Mouse (Mus musculus) embryonic facial prominence, embryonic 13.5 days (tissue): ENCODE results near the gene Akirin1. TPM values are rescaled to one million over a fixed set of nuclear protein-coding genes. Genes with fewer than 3 reads are reported as not detected.

Experiments used
- ATAC-seq: fragments of 200-750 bp; cut with Nextera tagmentation; 2 replicates; pipeline ENCODE4 v1.8.0; 2017; ENCODE audit warnings: low read depth; ENCODE audit not compliant: insufficient number of reproducible peaks, insufficient read depth, low FRiP score, low TSS enrichment
- H3K27ac ChIP-seq: fragments of 300-500 bp; sonication (generic); 2 replicates; pipeline ENCODE4 v1.5.1; 2015; ENCODE audit warnings: moderate library complexity, mild to moderate bottlenecking, inconsistent platforms
- H3K27me3 ChIP-seq: fragments of 300-500 bp; sonication (generic); 2 replicates; pipeline ENCODE4 v1.6.1; 2015; ENCODE audit warnings: mild to moderate bottlenecking, inconsistent platforms
- H3K36me3 ChIP-seq: fragments of 300-500 bp; sonication (generic); 2 replicates; pipeline ENCODE4 v1.6.1; 2015; ENCODE audit warnings: mild to moderate bottlenecking, inconsistent platforms
- H3K4me1 ChIP-seq: fragments of 300-500 bp; sonication (generic); 2 replicates; pipeline ENCODE4 v1.6.1; 2015; ENCODE audit warnings: inconsistent platforms
- H3K4me2 ChIP-seq: fragments of 300-500 bp; sonication (generic); 2 replicates; pipeline ENCODE4 v1.6.1; 2015; ENCODE audit warnings: moderate library complexity, mild to moderate bottlenecking, inconsistent platforms
- H3K4me3 ChIP-seq: fragments of 300-500 bp; sonication (generic); 2 replicates; pipeline ENCODE4 v1.5.1; 2015; ENCODE audit warnings: mild to moderate bottlenecking, inconsistent platforms
- H3K9ac ChIP-seq: fragments of 300-500 bp; sonication (generic); 2 replicates; pipeline ENCODE4 v1.6.1; 2015; ENCODE audit warnings: mild to moderate bottlenecking, inconsistent platforms
- H3K9me3 ChIP-seq: fragments of 300-500 bp; sonication (generic); 2 replicates; pipeline ENCODE4 v1.6.1; 2016; ENCODE audit warnings: inconsistent platforms
- WGBS: fragments of 180-500 bp; shearing (Covaris S2); methylation state at CpG from one replicate; pipeline ENCODE4 v1.1.7; 2015; ENCODE audit warnings: mixed read lengths; 5-methylcytosine and 5-hydroxymethylcytosine counted together
- polyA plus RNA-seq: library from polyadenylated mRNA; unstranded; fragments of >200 nt; fragmentation: Nextera tagmentation; extraction: Ambion mirVana; gene quantifications from 2 replicates; pipeline ENCODE4 v1.2.1, GENCODE M21; 2015

Gene Akirin1
- polyA plus RNA-seq, 1 experiment from 2014 or later = 53.4 TPM

DNA sequence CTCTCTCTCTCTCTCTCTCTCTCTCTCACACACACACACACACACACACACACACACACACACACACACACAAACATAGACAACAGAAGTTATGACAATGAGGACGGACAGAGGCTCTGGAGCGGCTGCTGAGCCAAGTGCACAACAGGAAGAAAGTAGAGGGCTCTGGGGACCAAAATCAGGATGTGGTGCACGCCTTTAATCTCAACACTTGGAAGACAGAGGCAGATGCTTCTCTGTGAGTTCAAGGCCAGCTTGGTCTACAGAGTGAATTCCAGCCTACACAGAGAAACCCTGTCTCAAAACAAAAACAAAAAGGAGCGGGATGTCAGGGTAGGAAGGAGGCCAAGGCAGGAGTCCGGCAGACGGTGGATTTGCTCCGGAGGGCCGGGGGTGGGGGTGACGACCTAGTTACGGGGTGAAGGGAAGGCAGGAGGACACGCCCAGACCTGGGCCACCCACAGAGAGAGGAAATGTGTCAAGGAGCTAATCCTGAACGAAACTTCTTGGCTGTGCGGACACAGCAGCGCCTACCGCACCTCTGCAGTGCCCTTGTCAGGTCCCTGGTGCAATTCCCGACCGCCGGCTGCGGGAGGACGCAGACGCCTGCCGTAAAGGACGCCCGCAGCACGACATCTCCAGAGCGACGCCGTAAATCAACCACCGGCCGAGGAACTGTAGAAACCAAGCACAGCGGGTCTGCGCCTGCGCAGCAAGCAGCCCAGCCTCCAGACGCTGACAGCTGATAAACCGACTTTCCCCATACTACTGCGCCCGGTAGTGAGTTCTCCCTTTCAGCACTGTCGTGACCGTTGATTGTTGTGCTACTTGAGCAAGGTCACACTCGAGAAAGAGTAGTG lies 32.3 kb downstream of the Akirin1 start, which contains the start of gene Ndufs5:
Ndufs5 (minus strand) TSS at position 629 of the 860 bp plus-strand sequence.
- ATAC-seq = peak; percentile 83
- Histone ChIP-seq H3K27ac (peak within 1 kb of the TSS; percentile 60; the same call in 1 of the 2 replicates), H3K4me1 (peaks cover 9% of the 10 kb centered on the region), H3K4me2 (peak within 1 kb of the TSS; percentile 79), H3K4me3 (peak within 1 kb of the TSS; percentile 79), H3K27me3 (no peaks in the 10 kb centered on the region), H3K9ac (peak within 1 kb of the TSS; percentile 91), H3K9me3 (no peaks in the 10 kb centered on the region), H3K36me3 (peaks cover 24% of the 10 kb centered on the region)
- WGBS = under 1% methylated on average over 40 of the region's 40 CpGs

DNA sequence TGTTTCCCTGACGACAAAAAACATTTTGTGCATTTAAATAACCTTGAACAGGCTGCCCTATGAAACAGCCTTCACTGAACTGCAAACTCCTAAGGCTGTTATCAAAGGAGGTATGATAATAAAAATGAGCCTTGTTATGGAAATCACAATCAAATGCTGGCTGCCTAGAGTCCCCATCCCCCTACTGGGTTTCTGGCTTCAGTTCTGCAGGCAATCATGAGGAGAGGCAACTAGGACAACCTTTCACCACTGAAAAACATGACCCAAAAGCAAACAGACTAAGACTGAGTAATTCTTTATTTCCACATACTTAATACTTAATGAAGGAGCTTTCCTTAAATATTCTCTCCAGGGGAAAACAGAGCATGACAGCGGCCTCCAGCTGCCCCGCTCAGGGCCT lies 37.7 kb downstream of the Akirin1 start:
- peaks cover 41% of the 10 kb centered on the region for H3K36me3 ChIP-seq
- 95% methylated on average over 3 of the region's 3 CpGs for WGBS
- H3K9ac ChIP-seq = no peak overlapping the region
- no peak for ATAC-seq
- no peak overlapping the region for H3K27ac ChIP-seq
- no peak overlapping the region for H3K4me2 ChIP-seq
- H3K27me3 ChIP-seq = no peaks in the 10 kb centered on the region
- H3K4me3 ChIP-seq = no peak overlapping the region
- H3K4me1 ChIP-seq = peaks cover 7% of the 10 kb centered on the region
- H3K9me3 ChIP-seq = no peaks in the 10 kb centered on the region

DNA sequence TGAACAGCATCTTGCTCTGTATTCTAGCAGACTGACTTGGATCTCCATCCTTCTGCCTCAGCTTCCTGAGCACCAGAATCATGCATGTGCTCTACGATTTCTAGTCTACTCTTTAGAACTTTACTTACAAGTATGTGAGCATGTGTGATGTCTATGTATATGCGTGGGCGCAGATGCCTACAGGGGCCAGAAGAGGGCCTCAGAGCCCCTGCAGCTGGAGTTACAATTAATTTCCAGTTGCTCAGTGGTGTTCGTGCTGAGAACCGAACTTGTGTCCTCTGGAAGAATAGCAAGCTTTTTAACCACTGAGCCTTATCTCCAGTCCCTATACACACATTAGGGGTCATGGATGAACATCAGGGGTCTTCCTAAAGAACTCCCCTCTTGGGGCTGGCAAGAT lies 42.8 kb downstream of the Akirin1 start:
- peaks cover 13% of the 10 kb centered on the region for H3K36me3 ChIP-seq
- no peak overlapping the region for H3K9ac ChIP-seq
- WGBS = 93% methylated on average over 5 of the region's 5 CpGs
- H3K9me3 ChIP-seq = no peaks in the 10 kb centered on the region
- no peak overlapping the region for H3K4me3 ChIP-seq
- ATAC-seq = no peak
- H3K4me2 ChIP-seq = no peak overlapping the region
- H3K4me1 ChIP-seq = no peaks in the 10 kb centered on the region
- H3K27ac ChIP-seq = no peak overlapping the region
- H3K27me3 ChIP-seq = no peaks in the 10 kb centered on the region

DNA sequence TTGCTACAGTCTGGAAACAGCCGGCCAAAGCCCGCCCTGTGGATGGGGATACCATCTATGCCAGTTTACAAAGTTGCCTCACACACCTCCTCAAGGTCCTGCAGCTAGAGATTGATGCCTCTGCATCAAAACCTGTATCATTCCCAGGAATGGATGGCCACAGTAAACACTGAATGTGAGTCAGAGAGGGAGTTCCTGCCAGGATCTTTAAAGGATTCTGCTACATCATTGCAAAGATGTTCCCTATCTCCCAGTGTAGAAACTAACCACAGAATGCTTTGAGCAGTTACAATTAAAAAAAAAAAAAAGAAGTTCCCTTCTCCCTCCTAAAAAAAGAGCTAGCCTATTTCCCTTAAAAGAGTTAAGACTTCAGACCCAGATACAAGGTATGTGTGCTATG lies 44.8 kb downstream of the Akirin1 start:
- ATAC-seq = no peak
- 89% methylated on average over 2 of the region's 2 CpGs for WGBS

DNA sequence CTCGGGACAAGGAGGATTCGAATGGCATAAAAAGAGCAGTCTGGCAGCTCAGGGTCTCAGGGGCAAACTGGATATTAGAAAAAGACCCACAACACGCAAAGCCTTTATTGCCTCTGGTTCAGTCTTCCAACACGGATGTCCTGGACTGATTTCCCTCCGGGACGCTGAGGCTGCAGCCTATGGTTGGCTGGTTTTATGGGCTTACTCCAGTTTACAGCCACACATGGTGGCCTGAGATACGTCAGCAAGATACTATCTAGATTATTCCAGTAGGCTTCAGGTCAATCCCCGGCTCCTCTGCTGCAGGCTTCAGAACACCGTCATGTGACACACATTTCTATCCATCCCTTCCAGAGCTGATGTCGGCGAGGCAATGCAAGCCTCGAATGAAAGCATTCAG lies 56.8 kb downstream of the Akirin1 start:
- H3K36me3 ChIP-seq = no peaks in the 10 kb centered on the region
- no peaks in the 10 kb centered on the region for H3K27me3 ChIP-seq
- WGBS = 86% methylated on average over 12 of the region's 12 CpGs
- no peak for ATAC-seq
- no peak overlapping the region for H3K4me2 ChIP-seq
- no peaks in the 10 kb centered on the region for H3K9me3 ChIP-seq
- no peak overlapping the region for H3K27ac ChIP-seq
- H3K4me1 ChIP-seq = no peaks in the 10 kb centered on the region
- no peak overlapping the region for H3K4me3 ChIP-seq
- H3K9ac ChIP-seq = no peak overlapping the region

More for the DNA sequence above, 44.8 kb downstream of the Akirin1 start:
- H3K27me3 ChIP-seq = no peaks in the 10 kb centered on the region
- no peak overlapping the region for H3K4me2 ChIP-seq
- no peak overlapping the region for H3K4me3 ChIP-seq
- H3K9me3 ChIP-seq = no peaks in the 10 kb centered on the region
- H3K9ac ChIP-seq = no peak overlapping the region
- no peaks in the 10 kb centered on the region for H3K36me3 ChIP-seq
- H3K4me1 ChIP-seq = no peaks in the 10 kb centered on the region
- H3K27ac ChIP-seq = no peak overlapping the region

DNA sequence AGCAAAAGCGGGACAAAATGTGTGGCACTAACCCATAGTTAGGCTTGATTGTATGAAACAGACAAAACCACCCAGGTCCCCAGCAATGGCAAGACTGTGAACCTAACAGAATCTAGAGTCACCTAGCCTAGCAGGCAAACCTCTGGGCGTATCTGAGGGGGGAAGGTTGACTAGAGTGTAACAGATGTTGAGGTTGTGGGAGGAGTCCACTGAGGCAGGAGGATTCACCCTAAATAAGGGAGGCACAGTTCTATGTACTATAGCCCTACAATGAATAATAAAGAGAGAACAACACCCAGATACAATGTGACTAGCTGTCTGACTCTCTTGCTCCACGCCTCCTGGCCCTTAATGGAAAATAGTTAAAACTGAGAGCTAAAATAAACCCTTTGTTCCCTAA lies 58.1 kb downstream of the Akirin1 start:
- Histone ChIP-seq H3K4me2 (no peak overlapping the region), H3K36me3 (no peaks in the 10 kb centered on the region), H3K9me3 (no peaks in the 10 kb centered on the region), H3K9ac (no peak overlapping the region), H3K4me3 (no peak overlapping the region), H3K4me1 (peaks cover 4% of the 10 kb centered on the region), H3K27ac (no peak overlapping the region), H3K27me3 (no peaks in the 10 kb centered on the region)
- ATAC-seq = no peak
- 81% methylated on average over 3 of the region's 3 CpGs for WGBS

DNA sequence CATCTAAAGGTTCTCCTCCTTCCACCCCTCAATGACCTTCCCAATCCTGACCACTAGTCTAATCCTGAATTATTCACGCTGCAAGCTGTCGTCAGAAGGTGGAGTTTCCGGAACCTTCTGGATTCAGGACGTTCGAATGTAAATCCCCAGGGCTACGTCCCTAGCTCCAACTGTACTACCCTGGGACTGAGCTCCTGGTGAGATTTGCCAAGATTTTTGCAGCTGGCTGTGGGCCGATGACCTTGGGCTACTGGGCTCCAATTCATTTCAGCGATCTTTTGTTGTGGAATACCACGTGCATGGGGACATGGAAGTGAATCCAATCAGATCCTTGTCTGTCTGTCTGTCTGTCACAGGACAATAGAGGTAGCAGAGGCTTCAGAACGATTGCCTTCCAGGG lies 59.8 kb downstream of the Akirin1 start:
- Histone ChIP-seq H3K9ac (no peak overlapping the region), H3K4me2 (no peak overlapping the region), H3K4me3 (no peak overlapping the region), H3K4me1 (peaks cover 17% of the 10 kb centered on the region), H3K36me3 (no peaks in the 10 kb centered on the region), H3K27ac (no peak overlapping the region), H3K27me3 (peaks cover 14% of the 10 kb centered on the region), H3K9me3 (no peaks in the 10 kb centered on the region)
- 83% methylated on average over 10 of the region's 10 CpGs for WGBS
- ATAC-seq = no peak

DNA sequence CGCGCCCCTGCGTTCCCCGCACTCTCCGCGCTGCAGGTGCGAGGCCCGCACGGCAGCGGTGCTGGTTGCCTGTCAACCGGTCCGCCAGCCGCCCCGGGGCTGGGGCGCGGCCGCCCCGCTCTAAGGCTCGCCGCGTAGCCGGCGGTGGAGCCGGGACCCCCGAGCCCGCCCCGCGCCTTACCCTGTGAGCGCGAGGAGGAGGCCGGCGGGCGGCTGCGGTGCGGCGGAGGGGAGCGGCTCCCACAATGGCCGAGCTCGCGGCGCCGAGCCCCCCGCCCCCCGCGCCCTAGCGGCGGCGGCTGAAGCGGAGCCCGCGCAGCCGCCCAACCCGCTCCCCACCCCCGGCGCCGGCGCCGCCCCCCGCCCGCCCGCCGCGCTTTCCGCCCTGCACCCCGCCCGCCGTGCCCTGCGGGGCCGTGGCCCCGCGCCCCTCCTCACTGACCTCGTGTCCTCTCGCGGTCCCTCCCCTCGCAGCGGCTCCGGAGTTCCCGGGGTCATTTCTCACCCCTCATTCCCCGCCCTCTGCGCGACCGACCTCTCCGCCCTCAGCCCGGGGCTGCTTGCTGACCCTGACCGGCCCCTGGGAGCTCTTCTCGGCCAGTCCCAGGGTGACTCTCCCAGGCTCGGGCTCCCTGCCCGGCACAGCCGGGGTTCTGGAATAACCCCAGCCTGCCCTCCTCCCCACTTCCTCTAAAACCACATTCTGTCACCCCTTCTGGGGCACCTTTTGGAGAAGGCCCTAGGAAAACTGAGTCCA lies 62.9 kb downstream of the Akirin1 start:
- H3K36me3 ChIP-seq = no peaks in the 10 kb centered on the region
- H3K4me3 ChIP-seq = peak overlapping the region; percentile 81
- H3K27me3 ChIP-seq = peaks cover 17% of the 10 kb centered on the region
- peak overlapping the region; percentile 100 for H3K4me2 ChIP-seq
- WGBS = 1% methylated on average over 47 of the region's 89 CpGs
- H3K9me3 ChIP-seq = no peaks in the 10 kb centered on the region
- peak overlapping the region; percentile 85 for H3K9ac ChIP-seq
- H3K27ac ChIP-seq = peak overlapping the region; percentile 28; the same call in 1 of the 2 replicates
- ATAC-seq = peak; percentile 50
- H3K4me1 ChIP-seq = peaks cover 20% of the 10 kb centered on the region

DNA sequence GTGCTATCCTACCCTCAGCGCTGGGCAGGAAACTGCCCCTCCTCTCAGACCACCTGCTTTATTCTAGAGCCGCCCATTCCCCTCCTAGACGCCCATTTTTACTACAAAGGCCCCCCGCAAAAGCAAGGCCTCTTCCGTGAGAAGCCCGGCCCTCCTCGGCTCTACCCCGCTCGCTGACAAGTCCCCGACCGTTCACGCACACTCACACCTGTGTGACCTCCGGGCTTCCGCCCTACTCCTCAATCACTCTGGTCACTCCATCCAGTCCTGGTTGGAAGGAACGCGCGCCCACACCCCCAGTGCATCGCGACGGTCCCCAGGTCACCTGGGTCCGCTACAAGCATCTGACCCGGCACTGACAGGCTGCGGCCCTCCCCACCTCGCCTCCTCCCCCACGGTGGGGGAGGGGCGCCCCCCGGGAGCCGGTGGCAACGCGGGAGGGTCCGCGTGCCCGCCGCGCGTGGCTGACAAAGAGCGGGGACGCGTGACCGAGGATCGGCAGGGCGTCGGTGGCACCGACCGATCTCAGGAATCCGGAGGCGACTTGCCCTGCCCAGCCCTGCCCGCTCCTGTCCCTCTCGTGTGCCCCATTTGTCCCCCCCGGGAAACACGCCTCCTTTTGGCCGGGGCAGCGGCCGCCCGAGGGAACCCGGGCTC lies 63.6 kb downstream of the Akirin1 start:
- peak; percentile 15; the same call in 1 of the 2 replicates for ATAC-seq

DNA sequence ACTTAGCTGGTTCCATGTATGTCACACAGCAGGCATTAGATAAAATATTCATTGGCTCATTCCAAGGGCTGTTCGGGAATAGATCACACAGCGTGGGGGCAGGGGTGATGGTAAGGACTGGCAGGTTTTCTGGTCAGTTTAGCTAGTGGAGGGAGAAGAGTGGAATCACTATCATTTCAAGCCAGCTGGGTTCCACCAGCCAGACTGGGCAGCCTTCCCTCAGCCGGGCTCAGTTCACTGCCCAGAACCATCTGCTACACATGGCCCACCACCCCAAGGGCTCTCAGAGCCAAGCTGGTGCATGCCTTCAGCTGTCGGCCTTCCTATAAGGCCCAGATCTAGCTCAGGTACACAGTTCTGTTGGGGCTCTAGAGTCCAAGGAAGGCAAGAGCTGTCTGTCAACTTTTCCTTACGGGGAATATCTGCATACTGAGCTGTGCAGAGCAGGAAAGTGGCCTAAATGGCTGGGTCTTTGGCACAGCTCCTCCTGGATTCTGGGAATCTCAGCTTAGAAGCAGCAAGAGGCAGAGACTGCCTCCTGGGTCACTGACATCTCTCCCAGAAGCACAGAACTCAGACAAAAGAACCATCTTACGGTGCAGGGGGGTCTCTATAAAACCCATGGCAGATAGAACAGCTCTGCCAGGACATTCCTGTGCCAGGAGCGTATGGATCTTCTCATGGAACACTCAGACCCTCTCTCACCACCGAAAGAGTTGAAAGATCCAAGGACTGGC lies 64.5 kb downstream of the Akirin1 start:
- Histone ChIP-seq H3K36me3 (no peaks in the 10 kb centered on the region), H3K4me3 (peak overlapping the region; percentile 81), H3K9ac (peak overlapping the region; percentile 27; the same call in 1 of the 2 replicates), H3K4me2 (peak overlapping the region; percentile 100), H3K27me3 (peaks cover 17% of the 10 kb centered on the region), H3K9me3 (no peaks in the 10 kb centered on the region), H3K27ac (no peak overlapping the region), H3K4me1 (peaks cover 32% of the 10 kb centered on the region)
- ATAC-seq = no peak
- WGBS = 52% methylated on average over 8 of the region's 8 CpGs

More for the DNA sequence above, 63.6 kb downstream of the Akirin1 start:
- H3K27me3 ChIP-seq = peaks cover 17% of the 10 kb centered on the region
- WGBS = under 1% methylated on average over 56 of the region's 56 CpGs
- H3K4me1 ChIP-seq = peaks cover 24% of the 10 kb centered on the region
- peak overlapping the region; percentile 81 for H3K4me3 ChIP-seq
- peak overlapping the region; percentile 85 for H3K9ac ChIP-seq
- H3K9me3 ChIP-seq = no peaks in the 10 kb centered on the region
- H3K4me2 ChIP-seq = peak overlapping the region; percentile 100
- H3K36me3 ChIP-seq = no peaks in the 10 kb centered on the region
- H3K27ac ChIP-seq = peak overlapping the region; percentile 28; the same call in 1 of the 2 replicates

DNA sequence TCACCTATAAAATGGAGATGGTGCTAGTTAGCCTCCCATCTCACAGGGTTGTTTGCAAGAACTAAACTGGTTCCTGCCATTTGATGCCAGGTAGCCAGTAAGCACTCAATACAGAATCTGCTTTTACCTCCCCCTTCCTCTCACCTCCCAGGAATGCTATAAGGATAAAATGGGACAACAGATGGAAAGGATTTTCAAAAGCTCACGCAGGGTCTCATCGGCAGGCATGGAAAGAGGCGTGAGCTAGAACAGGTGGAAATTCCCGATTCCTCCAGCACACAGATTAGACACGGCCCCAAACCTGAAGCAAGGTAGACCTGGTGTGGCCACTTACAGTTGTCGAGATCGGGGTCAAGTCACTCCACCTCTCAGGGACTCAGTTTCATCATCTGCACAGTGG lies 65.1 kb downstream of the Akirin1 start:
- H3K27me3 ChIP-seq = peaks cover 17% of the 10 kb centered on the region
- 60% methylated on average over 7 of the region's 7 CpGs for WGBS
- no peak for ATAC-seq
- no peak overlapping the region for H3K9ac ChIP-seq
- H3K27ac ChIP-seq = no peak overlapping the region
- peaks cover 35% of the 10 kb centered on the region for H3K4me1 ChIP-seq
- no peak overlapping the region; the same call in 1 of the 2 replicates for H3K4me2 ChIP-seq
- no peaks in the 10 kb centered on the region for H3K36me3 ChIP-seq
- H3K4me3 ChIP-seq = no peak overlapping the region
- H3K9me3 ChIP-seq = no peaks in the 10 kb centered on the region
